Mouse (Mus musculus) lung, postnatal 36 days (tissue): ENCODE measurements around the gene Slc17a8.
"Not testable (repeated sequence)": the region's sequence is repeated elsewhere in the genome, so short reads cannot be mapped to it uniquely, and the experiment has no call there.

Experiments
- DNase-seq: peaks from one replicate; pipeline ENCODE4 v3.0.0; 2022; ENCODE audit warnings: mixed read lengths

The Slc17a8 gene

DNA sequence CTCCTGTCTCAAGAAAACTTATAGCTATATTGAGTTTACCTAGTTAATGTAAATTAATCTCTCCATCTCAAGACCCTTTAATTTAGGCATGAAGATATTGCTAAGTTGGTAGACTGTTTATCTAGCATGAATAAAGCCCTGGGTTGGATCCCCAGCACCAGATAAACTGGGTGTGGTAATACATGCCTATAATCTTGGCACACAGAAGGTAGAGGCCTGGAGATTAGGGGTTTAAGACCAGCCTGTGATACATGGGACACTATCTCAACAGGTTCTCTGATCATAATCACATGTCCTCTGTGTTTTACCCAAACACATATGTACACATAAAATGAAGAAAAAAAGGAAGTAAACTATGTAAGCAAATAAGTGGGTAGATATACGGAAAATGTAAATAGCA lies 32.3 kb downstream of the Slc17a8 start:
- no peak for DNase-seq

DNA sequence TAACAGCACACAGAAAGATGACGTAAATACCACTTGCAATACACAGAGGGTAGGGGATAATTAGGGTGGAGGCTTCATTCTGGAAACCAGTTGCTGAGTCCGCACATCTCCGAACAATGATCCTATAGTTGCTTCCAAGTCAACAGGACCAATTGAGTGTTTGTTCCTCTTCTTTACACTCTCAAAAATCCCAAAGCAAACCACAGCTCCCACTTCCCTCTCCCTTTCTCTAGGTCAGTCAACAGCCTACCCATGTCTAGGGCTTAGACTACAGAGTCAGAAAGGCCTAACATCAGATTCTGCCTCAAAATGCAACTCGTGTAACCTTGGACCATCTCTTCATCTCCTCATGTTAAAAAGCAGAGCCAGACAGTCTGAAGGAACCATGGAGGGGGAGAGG lies 36.3 kb downstream of the Slc17a8 start:
- DNase-seq, result no peak

DNA sequence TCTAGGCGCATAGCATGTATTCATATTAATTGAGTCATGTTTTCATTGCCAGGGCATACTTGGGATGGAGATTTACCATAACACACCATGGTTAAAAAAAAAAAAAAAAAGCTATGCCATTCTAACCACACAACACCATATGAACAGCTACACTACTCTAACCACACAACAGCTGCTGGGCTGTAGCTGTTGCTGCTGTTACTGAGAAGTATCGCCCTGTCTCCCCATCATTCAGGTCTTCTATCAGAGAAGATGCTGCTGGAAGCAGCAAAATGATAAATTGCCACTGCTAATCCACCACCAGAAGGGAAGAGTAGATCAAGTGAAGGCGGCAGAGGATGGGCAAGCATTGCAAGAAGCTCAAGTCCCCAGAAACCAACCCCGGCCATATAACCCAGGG lies 42.3 kb downstream of the Slc17a8 start:
- no peak for DNase-seq

DNA sequence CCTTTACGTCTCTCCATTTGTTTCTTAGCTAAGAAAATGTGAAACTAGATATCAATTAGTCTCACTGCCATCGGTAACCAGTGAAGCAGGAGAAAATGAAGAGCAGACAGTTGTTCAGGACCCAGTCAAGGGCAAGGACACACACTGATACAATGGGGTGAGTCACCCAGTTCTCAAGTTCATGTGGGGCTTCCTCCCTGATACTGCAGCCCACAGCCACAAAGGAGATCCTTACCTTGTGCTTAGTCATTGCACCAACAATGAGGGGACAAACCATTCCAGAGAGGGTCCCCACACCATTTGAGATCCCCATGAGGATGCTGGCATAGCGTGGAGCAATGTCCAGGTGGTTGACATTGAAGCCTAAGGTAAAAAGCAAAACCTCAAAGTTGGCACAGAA lies 43.4 kb downstream of the Slc17a8 start:
- DNase-seq, result no peak

DNA sequence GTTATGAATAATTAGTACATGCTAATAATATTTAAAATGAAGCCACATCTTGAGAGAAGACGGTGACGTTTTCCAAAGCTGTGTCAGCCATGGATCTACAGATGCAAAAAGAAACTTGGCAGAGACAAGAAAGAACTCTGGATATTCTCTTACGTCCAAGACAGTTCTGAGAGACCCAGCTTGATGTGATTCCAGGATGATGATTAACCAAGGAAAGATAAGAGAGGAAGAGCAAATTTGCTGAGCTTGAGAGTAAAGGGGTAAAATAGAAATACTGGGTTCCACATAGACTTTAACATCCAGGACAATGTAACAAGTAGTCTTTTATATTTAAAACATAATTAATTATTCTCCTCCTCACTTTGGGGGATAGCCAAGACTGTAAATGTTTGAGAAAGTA lies 47.6 kb downstream of the Slc17a8 start:
- DNase-seq, result no peak

DNA sequence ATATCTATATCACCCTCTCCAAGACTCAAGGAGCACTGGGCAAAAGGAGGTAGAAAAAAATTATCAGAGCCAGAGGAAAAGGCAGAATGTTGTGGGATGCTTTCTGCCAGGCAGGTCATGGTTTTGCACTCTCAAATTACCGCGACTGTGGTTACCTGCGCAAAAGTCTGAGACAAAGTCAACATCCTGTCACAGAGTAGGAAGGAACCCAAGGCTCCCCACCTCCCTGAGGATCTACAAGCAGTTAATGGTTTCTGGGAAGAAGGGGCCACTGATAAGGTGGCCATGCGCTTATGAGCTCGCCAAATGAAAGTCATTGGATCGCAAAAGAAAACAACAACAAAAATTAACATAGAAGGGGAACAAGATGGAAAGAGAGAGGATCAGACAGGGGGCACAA lies 48.1 kb downstream of the Slc17a8 start:
- no peak for DNase-seq

DNA sequence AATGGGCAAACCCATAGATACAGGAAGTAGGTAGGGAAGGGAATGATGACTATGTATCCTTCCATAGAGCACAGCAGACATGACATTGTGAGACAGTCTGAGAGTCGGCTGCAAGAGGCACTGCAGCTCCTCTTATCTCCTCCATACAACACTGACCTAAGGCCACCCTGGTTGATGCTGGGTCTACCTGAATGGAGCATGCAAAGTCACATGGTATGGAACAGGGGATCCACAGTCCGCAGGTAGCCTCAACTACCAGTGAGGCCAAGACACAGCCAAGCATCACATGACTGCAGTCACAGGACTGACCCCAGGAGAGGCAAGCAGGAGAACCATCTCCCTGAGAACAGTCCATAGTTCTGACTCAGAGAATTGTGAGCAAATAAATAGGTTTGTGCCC lies 53.7 kb downstream of the Slc17a8 start:
- no peak for DNase-seq

DNA sequence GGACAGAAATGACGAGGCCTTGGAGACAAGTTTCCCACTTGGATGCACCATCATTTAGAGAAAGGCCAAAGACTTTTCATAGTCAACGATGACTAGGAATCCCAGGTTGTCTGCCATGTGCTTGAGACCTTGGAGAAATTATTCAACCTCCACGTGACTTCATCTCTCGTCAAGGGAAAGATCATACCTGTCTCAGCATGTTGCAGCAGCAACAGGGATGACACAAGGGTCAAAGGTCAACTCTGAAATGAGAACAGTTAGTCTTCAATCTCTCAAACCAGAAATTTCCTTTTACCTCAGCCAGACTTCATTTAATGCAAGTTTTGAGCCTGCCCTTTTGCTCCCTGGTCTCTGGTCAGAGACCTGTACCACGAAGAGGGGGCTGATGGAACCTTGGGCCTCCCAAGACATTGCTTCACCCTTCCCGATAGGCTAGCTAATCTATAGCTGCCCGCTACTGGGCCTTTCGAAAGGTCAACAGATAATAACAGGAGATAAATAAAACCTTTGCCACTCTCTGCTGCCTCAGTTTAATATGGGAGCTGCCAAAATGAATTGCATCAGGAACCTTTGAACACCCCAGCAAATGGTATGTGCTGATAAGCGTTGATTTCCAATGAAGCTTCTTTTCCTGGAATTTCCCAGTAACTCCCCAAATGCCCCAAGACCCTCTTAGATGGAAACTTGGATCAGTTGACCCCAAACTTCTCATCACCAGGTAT lies 55.6 kb downstream of the Slc17a8 start:
- DNase-seq, result no peak

DNA sequence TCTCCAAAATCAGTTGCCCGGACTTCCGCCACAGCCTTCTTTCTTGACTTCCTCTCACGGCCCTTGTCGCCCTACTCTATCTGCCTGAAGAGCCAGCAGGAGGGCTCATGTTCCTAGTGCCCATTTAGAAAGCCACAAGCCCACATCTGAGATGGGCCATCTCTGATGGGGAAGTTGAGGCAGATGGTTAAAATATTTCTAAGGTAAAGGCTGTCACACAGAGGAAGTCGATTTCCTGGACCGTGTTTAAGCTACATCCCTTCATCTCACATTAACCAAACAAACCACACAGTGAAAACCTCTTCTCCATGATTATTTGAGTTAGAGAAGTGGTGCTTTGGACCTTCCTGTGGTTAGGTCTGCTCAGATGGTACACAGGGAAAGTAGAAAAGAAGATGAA lies 58.9 kb downstream of the Slc17a8 start:
- no peak for DNase-seq

DNA sequence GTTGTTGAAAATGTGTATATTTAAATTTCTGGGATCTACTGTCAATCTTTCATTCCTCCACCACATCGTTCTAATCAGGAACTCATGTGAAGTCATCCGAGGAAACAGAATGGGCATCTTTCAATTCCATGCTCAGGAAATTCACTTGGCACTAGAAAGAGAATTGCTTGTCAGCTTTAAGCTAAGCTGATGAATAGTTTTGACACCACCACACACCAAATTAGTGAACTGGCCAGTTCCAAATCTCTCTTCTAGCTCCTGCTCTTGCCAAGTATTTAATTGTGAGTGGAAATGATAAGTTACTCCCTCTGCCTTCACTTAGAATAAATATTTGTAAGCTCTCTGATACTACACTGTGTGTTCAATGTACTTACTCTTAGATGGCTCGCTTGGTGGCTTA lies 61.7 kb downstream of the Slc17a8 start:
- DNase-seq, result no peak

DNA sequence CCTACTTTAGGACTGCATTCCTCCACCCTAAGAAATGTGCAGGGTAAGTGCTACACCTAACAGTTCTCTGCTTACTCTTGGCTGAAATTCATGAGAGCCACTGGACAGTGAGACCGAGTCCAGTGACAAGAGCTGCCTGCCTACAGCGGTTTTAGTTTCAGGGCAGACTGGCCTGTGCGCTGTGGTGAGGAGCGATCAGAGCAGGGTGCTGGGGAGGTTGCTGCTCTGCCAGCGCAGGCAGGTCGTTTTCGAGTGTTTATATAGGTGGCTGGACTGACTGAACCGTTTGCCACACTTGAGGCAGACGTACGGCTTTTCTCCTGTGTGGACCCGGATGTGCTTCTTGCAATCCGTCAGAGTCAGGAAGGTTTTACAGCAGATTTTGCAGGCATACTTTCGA lies 66.2 kb downstream of the Slc17a8 start:
- DNase-seq, result not testable (repeated sequence)

DNA sequence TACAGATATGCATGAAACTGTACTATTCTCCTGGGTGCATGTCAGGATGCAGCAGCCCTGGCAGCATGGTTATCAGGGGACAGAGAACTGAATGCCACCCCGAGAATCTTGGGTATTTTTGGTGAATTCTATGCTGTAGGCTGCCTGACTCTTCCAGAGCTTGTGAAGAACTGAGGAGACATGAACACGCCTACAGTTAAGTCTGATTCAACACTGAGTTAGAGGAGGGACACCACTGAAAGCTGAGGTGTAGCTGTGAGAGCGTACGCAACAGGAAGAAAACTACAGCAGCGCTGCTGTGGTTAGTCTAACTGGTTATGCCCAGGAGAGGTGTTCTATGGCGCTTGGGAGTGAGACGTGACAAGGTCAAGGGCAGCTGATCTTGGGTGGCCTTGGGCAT lies 67.2 kb downstream of the Slc17a8 start:
- not testable (repeated sequence) for DNase-seq

DNA sequence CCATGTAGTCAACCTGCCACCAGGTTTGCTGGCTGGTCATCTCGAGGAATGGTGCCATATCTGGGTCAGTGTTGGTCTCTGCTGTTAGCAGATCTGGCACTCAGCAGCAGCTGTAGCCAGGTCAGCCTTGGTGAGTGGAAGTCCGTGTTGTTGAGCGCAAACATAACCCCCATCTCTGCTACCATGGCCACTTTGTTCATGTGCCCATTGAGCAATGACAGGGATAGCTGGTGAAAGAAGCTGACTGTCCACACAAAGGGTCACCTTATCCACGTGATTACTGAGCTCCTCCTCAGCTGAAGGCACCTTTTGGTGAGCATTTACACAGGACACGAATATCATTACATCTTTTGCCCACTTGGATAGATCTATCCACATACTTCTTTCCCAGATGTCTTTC lies 68.0 kb downstream of the Slc17a8 start:
- DNase-seq, result no peak

DNA sequence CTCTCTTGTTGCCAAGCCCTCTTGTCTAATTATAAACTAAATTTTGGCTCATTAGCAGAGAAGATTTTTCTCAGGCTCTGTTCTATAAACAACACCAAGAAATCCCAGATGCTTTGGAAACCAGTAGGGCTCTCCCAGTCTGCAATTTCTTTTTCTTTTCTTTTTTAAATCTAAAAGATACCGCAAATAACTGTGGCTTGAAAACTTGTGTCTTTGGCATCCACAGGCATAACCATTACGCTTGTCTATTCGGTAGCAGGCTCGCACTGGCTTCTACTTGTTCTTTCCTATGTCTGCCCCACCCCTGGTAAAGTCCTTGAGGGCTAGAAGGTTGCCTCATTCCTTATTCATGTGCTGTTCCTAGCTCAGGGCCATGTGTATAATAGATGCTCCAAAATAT lies 69.4 kb downstream of the Slc17a8 start:
- no peak for DNase-seq

DNA sequence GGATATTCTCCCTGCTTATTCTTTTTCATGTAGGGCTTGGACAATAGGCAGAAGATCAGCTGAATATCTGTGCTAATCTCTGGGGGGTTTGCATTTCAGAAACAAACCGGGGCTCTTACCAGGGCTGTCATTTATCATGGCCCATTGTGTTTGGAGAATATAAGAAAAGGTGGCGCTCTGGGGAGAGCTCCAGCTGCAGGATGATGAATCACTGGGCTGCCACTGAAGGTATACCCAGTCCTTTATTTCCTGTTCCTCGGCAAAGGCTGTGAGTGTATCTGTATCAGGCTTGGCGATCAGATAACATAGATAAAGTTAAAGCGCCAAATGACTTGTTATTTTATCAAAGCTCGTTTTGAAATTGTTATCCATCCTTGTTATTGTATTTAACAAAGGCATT lies 73.0 kb downstream of the Slc17a8 start:
- DNase-seq, result no peak

DNA sequence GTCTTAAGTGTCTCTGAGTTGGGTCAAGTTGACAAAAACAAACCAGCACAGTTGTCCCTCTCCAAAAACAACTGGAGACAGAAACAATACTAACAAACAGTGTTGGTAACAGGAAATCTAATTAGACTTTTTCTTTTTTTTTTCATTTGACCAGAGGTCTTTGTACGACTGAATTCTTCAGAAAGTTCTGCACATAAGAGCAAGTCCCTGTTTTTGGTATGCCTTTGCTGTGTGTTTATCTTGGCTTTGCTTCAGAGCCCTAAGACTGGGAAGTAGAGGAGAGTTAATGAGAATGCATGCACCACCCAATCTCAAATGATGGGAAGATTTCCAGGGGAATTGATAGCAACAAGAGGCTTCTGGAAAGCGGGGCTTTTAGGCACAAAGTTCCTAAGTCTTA lies 74.1 kb downstream of the Slc17a8 start:
- DNase-seq, result no peak

DNA sequence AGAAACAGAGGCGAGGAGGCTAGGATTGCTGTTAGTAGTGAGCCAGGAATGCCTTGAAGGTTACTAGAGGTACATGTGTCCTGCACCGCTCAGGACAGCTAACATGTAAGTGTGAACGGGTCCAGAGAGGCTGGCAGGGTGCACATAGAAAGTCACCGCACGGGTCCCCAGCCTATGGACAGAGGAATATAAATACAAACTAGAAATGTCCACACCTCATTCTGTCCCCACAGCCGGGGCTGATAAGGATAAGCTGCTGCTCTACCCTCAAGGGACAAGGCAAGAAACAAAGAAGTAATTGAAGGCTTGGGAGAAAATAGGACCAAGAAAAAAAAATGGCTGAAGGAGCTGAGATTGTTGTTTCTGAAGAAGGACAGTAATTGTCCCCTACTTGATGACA lies 77.2 kb downstream of the Slc17a8 start:
- DNase-seq, result no peak

DNA sequence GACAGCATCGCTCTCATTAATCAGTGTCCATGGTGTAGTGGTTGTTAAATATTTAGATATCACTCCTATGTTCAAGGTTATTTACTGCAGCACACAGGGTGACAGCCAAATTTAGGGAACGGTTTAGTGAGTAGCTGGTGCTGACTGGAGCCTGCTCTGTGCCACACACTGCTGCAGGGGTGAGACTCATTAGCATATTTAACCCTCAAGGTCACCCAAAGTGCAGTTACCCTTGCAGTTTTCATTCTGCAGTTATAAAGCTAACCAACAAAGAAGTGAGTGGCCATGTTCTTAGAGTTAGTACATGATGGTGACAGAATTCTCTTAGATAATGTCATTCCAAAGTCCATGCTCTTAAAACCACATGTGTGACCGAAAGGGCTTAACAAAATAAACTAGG lies 78.7 kb downstream of the Slc17a8 start:
- DNase-seq, result no peak

DNA sequence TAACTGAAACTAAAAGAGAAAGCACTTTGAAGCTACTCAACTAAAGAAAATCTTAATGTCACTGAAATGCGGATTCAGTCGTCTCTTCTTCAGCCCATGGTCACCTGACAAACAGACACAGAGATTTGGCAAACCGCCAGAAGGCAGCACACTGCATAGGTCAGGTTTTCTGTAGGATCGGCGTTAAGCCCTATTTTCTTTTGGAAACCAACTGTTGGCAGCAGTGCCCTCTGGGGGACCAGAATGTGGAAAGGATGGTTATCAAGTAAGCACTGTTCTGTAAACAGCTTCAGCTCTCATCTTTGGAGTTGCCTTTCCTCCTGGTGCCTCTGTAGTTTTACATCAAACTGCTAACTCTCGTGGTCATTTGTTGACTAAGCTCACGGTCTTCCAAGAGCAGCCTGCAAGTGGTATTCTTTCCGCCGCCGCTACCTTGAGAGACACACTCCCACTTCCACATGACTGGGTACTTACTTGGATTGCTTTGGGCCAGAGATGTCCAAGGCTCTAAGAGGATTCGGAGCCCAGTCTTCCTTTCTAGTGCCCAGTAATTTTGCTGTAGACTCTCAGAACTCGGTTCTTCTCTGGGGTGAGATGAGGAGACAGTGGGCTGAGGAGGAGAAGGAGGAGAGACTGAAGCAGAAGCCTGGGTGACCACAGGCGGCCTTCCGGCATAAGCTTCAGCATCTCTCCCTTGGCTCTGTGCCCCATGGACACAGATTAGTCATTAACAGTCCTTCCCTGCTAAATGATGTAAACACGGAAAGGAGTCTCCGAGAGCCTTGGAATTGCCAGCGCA lies 87.9 kb downstream of the Slc17a8 start, which contains the start of gene Nr1h4:
Gene Nr1h4, minus strand, starts transcription at position 657 of the 799 bp plus-strand sequence.
- peak; percentile 21 for DNase-seq

DNA sequence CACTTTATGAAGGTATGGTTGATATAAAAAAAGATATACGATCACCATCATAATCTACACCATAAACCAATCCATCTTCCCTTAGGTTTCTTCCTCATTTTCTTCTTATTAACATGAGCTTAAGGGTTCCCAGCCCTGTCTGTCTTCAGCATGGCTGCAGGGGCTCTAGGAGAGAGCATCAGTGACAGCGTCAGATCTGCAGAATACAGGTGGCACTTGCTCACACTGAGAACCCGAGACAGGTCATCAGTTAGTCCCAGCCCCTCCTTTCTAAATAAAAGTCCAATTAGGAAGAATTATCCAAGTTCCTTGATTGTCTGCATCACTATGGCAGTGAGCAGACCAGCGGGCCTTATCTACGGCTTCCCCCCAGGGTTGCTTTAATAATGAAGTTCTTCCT lies 88.6 kb downstream of the Slc17a8 start:
- DNase-seq, result no peak

DNA sequence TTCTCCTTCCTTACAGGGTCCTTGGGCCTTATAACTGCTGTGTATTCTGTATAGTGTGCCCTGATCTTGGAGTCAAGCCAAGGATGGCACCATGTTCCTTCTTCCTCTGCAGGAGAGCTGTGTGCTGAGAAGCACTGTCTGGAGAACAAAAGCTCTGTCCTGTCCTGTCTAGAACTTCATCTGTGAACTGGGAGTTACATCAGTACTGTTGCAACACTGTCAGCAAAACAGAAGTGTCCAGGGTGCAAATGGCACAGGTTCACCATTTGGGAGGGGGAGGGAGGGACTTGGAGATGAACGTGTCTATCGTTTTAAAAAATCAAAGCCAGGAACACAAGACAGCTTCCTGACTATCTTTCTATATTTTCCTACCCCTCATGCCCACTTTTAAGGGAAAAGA lies 89.1 kb downstream of the Slc17a8 start:
- no peak for DNase-seq

DNA sequence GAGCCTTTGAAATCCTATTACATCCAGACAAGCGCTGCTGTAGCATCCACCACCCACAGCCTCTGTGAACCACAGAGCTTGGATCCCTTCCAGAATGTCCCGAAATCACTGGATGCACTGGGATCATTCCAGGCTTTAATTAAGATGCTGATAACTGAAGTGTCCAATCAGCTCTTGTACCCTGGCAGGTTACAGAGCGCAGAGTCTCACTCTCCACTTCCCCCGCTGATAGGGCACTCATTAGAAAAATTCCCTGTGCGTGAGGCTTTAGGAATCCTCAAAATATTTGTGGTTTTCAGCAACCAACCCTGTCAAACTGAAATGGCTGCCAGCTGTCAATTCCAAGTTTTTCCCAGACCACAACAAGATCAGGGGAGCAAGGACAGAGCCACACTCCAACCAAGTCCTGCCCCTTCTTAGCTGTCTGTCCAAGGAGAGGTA lies 89.8 kb downstream of the Slc17a8 start:
- DNase-seq, result no peak

DNA sequence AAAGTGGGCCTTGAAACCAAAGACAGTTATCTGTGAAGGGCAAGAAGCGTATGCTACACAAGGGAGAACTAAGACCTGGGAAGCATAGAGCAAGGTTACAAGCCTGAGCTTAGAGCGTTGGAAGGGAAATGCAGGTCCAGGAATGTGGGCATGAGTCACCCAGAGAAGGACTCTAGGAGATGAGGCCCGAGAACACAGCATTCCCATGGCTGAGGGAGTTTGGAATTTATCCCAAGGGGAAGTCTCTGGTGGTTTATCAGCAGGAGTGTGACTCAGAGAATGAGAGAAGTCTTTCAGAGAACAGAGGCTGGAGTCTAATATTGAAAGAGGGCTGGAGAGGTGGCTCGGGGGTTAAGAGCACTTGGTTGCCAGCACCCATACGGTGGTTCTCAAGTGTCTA lies 94.0 kb downstream of the Slc17a8 start:
- DNase-seq, result peak; percentile 27

DNA sequence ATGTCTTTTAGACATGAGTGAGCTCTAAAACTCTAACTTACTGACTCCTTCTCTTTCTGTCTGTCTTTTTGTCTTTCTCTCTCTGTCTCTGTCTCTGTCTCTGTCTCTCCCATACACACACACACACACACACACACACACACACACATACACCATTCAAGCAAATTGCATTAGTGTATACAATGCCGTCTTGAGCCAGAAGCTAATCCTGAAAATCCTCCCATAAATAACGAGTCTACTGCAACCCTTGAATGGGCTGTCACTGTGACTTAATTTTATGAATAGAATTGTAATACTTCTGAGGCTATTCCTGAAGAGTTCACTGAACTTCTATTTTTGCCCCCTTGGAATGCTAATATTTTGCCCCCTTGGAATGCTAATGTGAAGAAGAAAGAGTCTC lies 95.2 kb downstream of the Slc17a8 start:
- no peak for DNase-seq
